Mouse (Mus musculus) neural tube, embryonic 13.5 days (tissue): ENCODE data around the gene Cfap74. TPM values are rescaled to one million over a fixed set of nuclear protein-coding genes. Genes with fewer than 3 reads are reported as not detected.
A peak's percentile ranks its signal among the peaks of the same experiment; 100 is the strongest.

ENCODE experiments used
- ATAC-seq: fragments of 200-750 bp; cut with Nextera tagmentation; 2 replicates; pipeline ENCODE4 v1.8.0; 2017; ENCODE audit warnings: low read depth, mild to moderate bottlenecking, moderate TSS enrichment, moderate library complexity
- H3K27ac ChIP-seq: fragments of 300-500 bp; sonication (generic); replicated peaks from 2 replicates; pipeline ENCODE4 v1.5.1; 2015; ENCODE audit warnings: moderate library complexity, mild to moderate bottlenecking, inconsistent platforms
- H3K27me3 ChIP-seq: fragments of 300-500 bp; sonication (generic); 2 replicates; pipeline ENCODE4 v1.6.1; 2015; ENCODE audit warnings: mild to moderate bottlenecking, inconsistent platforms
- H3K36me3 ChIP-seq: fragments of 300-500 bp; sonication (generic); 2 replicates; pipeline ENCODE4 v1.6.1; 2015; ENCODE audit warnings: mild to moderate bottlenecking, inconsistent platforms
- H3K4me1 ChIP-seq: fragments of 300-500 bp; sonication (generic); replicated peaks from 2 replicates; pipeline ENCODE4 v1.6.1; 2015; ENCODE audit warnings: inconsistent platforms
- H3K4me2 ChIP-seq: fragments of 300-500 bp; sonication (generic); 2 replicates; pipeline ENCODE4 v1.6.1; 2015; ENCODE audit warnings: inconsistent platforms, mild to moderate bottlenecking, moderate library complexity
- H3K4me3 ChIP-seq: fragments of 300-500 bp; sonication (generic); 2 replicates; pipeline ENCODE4 v1.5.1; 2015; ENCODE audit warnings: mild to moderate bottlenecking, inconsistent platforms
- H3K9ac ChIP-seq: fragments of 300-500 bp; sonication (generic); 2 replicates; pipeline ENCODE4 v1.6.1; 2015; ENCODE audit warnings: moderate library complexity, mild to moderate bottlenecking, inconsistent platforms
- H3K9me3 ChIP-seq: fragments of 300-500 bp; sonication (generic); 2 replicates; pipeline ENCODE4 v1.6.1; 2016; ENCODE audit warnings: inconsistent platforms
- WGBS: fragments of 180-500 bp; shearing (Covaris S2); methylation state at CpG from one replicate; pipeline ENCODE4 v1.1.7; 2015; 5-methylcytosine and 5-hydroxymethylcytosine counted together
- polyA plus RNA-seq: library from polyadenylated mRNA; unstranded; fragments of >200 nt; fragmentation: Nextera tagmentation; extraction: Ambion mirVana; gene quantifications from 2 replicates; pipeline ENCODE4 v1.2.1, GENCODE M21; 2015

Gene Cfap74
- polyA plus RNA-seq, 1 experiment from 2014 or later: 2.8 TPM

DNA sequence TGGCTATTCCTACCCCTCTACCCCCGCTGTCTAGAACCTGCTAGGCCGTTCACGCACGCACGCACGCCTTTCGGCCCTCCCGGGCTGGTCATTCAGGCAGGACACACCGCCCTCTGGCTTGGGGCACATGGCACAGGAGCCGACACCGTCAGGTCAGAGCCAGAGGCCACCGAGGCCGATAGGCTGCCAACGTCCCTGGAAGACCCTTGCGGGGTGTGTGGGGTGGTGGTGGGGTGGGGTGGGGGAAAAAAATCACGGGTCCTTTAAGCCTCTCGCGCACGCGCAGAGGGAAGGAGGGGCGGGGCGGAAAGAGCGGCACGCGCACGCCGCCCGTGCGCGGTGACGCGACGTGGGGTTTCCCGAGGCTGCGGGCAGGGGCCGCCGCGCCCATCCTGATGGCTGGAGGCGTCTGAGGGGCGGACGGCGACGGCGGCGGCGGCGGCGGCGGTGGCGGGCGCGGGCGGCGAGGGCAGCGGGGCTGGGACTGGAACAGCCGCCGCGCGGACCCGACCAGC lies 82.1 kb downstream of the Cfap74 start, which contains the start of gene Gnb1:
Gene Gnb1 (plus strand): TSS at position 372 of the 515 bp plus-strand sequence.
- under 1% methylated on average over 31 of the region's 60 CpGs for WGBS
- Histone ChIP-seq H3K4me3 (peak within 1 kb of the TSS; percentile 100), H3K36me3 (no peaks in the 10 kb centered on the region), H3K4me1 (peaks cover 70% of the 10 kb centered on the region), H3K27me3 (no peaks in the 10 kb centered on the region), H3K9me3 (no peaks in the 10 kb centered on the region), H3K4me2 (peak within 1 kb of the TSS; percentile 88), H3K9ac (peak within 1 kb of the TSS; percentile 100), H3K27ac (peak within 1 kb of the TSS; percentile 96)
- peak; percentile 82 for ATAC-seq

DNA sequence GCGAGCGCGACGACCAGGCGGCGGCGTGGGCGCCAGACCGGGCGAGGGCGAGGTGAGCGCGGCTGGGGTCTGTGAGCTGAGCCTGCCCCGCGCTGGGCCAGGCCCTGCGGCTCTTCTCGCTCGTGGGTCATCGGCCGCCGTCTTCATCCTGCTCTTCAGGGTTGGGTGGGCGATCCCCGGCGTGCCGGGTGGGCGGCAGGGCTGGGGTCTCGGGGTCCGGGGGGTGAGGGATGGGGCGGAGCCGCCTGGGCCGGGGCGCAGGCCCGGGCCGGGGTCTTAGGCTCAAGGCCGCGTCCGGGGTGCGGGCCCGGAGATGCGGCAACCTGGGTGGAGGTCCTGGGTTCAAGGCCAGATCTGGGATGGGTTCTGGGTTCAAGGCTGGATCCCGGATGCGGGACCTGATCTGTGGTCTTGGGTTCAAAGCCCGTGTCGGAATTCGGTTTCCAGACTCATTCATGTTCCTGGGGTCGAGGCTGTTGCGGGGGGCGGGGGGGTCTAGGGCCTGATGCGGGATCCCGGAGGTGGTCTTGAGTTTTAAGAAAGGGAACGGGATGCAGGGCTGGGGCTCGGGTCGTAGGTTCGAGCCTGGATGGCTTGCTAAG lies 82.6 kb downstream of the Cfap74 start:
- WGBS: 1% methylated on average over 46 of the region's 54 CpGs
- Histone ChIP-seq H3K9ac (peak overlapping the region; percentile 100), H3K27me3 (no peaks in the 10 kb centered on the region), H3K27ac (peak overlapping the region; percentile 96), H3K36me3 (no peaks in the 10 kb centered on the region), H3K4me1 (peaks cover 70% of the 10 kb centered on the region), H3K9me3 (no peaks in the 10 kb centered on the region), H3K4me2 (peak overlapping the region; percentile 88), H3K4me3 (peak overlapping the region; percentile 100)
- ATAC-seq: peak; percentile 68

DNA sequence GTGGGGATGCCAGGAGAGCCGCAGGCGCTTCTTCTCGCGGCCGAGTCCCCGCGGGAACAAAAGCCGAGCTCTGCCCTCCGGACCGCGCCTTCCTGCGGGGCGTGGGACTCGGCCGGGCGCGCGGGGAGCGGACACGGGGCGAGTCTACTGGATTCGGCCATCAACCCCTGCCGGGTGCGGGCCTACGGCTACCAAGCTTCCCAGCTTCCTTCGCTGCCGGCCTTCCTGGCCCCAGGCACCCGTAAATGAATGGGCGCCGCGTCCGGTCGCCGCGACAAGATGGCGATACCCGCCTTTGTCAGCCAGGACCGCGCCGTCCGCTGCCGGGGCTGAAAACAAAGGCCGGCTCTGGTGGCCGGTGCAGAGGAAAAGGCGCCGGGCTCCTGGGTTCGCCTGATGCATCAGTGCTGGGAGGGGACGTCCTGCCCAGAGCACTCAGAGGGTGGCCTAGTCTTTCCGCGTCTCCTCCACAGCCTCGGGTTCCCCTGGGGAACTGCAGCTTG lies 83.2 kb downstream of the Cfap74 start:
- Histone ChIP-seq H3K27me3 (no peaks in the 10 kb centered on the region), H3K4me2 (peak overlapping the region; percentile 88), H3K4me3 (peak overlapping the region; percentile 100), H3K9ac (peak overlapping the region; percentile 100), H3K9me3 (no peaks in the 10 kb centered on the region), H3K27ac (peak overlapping the region; percentile 96), H3K36me3 (no peaks in the 10 kb centered on the region), H3K4me1 (peaks cover 66% of the 10 kb centered on the region)
- WGBS: under 1% methylated on average over 51 of the region's 51 CpGs
- peak; percentile 6; the same call in 1 of the 2 replicates for ATAC-seq

DNA sequence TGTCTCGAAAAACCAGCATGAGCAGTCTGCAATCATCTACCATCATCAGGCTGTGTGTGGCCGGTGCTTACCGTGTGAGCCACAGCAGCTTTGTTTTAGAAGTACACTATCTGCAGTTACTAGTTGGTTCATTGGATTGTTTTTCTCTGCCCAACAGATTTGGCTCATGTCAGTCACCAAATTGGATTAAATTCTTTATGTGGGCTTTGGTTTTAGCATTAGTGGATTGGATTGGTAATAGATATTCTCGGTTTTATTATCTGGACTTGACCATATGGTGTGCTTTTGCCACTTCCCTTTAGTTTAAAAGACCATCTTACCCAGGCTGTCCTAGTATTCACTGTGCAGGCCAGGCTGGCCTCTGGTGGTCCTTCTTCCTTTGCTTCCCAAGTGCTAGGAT lies 85.9 kb downstream of the Cfap74 start:
- Histone ChIP-seq H3K9ac (0 out of 2 replicates have a peak overlapping the region, but pooled peaks have one; percentile 17), H3K4me1 (peaks cover 51% of the 10 kb centered on the region), H3K4me3 (no peak overlapping the region), H3K4me2 (peak overlapping the region; percentile 88), H3K36me3 (no peaks in the 10 kb centered on the region), H3K9me3 (no peaks in the 10 kb centered on the region), H3K27ac (no peak overlapping the region), H3K27me3 (no peaks in the 10 kb centered on the region)
- no peak for ATAC-seq
- 69% methylated on average over 4 of the region's 4 CpGs for WGBS

DNA sequence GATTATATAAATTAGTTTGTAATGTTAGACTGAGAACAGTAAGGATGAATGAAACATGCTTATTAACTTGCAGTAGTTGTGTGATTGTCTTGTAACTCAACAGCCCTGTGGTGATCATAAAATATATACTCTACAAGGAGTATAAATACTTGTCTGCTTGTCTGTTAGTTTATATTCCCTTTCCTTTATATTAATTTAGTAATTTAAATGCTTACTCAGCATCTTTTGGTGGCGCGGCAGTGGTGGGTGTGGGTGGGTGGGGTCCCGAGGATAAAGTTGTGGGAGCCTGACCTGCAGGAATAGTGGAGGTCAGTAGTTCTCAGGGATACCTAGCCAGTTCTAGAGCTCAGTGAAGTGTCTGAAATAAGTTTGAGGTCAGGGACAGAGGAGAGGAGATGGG lies 89.0 kb downstream of the Cfap74 start:
- Histone ChIP-seq H3K9me3 (no peaks in the 10 kb centered on the region), H3K27me3 (no peaks in the 10 kb centered on the region), H3K27ac (no peak overlapping the region), H3K36me3 (peaks cover 3% of the 10 kb centered on the region; the same call in 1 of the 2 replicates), H3K9ac (no peak overlapping the region), H3K4me3 (no peak overlapping the region), H3K4me2 (no peak overlapping the region), H3K4me1 (peaks cover 45% of the 10 kb centered on the region)
- WGBS: 90% methylated on average over 3 of the region's 3 CpGs
- no peak for ATAC-seq

DNA sequence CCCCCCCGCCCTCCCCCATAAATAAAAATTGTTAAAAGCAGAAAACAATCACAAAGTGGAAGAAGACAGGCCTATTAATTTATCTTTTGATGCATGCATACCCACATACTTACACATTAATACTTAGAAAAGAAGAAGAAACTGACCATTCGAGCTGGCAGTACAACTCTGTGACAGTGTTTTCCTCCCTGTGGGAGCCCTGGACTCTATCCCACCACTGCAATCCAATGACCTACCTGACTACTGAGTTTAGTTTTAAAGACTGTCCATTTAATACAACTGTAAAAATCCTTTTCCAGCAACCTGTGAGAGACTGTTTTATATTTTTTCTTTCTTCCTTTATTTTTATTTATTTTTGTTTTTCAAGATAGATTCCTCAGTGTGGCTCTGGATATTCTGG lies 92.1 kb downstream of the Cfap74 start:
- no peak for ATAC-seq
- Histone ChIP-seq H3K9me3 (no peaks in the 10 kb centered on the region), H3K4me3 (no peak overlapping the region), H3K9ac (no peak overlapping the region), H3K27ac (no peak overlapping the region), H3K36me3 (peaks cover 3% of the 10 kb centered on the region; the same call in 1 of the 2 replicates), H3K4me2 (no peak overlapping the region), H3K4me1 (peaks cover 42% of the 10 kb centered on the region), H3K27me3 (no peaks in the 10 kb centered on the region)
- WGBS: 68% methylated on average over 2 of the region's 2 CpGs

DNA sequence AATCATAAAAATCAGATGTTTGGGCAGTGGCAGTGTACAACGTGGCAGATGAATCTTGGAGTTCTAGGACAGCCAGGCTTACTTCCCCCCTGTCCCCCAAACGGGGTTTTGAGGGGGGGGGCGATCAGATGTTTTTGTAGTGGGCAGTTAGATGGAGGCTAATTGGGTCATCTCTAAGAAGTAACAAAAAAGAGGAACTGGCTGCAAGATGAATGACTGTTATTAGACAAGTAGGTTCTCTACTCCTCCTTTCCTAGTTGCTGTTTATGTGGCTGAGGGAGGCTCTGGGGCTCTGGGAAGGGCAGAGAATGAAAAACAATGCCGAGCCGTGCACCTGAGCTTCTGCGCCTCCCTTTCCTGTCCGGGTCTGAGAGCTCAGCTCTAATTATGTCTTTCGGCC lies 96.1 kb downstream of the Cfap74 start:
- Histone ChIP-seq H3K9me3 (no peaks in the 10 kb centered on the region), H3K4me1 (peaks cover 47% of the 10 kb centered on the region), H3K36me3 (peaks cover 3% of the 10 kb centered on the region; the same call in 1 of the 2 replicates), H3K4me2 (no peak overlapping the region), H3K9ac (no peak overlapping the region), H3K27me3 (no peaks in the 10 kb centered on the region), H3K4me3 (no peak overlapping the region), H3K27ac (no peak overlapping the region)
- no peak for ATAC-seq
- WGBS: 65% methylated on average over 8 of the region's 8 CpGs

DNA sequence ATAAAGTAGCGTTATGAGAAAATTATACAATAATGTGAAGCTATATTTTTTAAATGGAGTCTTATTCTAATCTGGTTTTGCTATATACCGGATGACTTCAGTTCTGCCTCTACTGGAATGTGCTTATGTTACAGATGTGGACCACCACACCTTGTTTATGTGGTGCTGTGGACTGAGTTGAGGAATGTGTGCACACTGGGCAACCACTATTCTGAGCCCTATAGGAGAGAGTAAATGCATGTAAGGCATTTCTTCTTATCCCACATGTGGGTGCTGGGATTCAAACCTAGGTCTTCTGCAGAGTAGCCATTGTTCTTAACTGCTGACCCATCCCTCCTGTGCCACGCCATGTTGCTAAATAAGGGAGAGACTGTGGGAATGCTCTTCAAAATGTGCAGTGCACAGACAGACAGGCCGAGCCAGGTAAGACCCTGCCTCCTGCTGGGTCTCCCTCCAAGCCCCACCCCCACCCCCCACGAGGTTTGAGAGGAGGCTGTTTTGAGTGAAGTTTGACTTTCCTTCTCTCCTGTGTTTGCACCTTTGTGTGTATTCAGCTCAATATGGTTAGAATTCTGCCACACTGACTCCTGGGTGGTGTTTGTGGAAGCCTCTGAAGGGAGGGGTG lies 96.8 kb downstream of the Cfap74 start:
- ATAC-seq: no peak

DNA sequence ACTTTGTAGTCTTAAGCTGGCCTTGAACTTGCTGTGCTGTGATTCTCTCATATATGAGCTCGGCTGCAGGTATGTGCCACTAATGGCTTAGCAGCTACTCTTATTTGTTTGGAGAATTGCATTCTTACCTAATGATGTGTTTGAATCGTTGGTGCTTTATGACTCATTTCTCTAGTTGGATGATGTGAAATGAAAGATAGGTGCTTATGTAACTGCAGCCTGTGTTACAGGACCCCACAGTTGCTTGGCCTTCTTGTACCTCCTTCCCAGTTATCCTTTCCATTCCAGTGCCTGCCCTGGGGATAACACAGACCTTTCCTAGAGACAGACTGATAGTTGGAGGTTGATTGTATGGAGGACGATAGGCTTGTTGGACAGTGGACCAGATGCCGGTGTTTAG lies 99.6 kb downstream of the Cfap74 start:
- WGBS: 83% methylated on average over 4 of the region's 4 CpGs
- Histone ChIP-seq H3K4me2 (no peak overlapping the region), H3K4me3 (no peak overlapping the region), H3K27ac (no peak overlapping the region), H3K4me1 (peaks cover 50% of the 10 kb centered on the region), H3K9me3 (no peaks in the 10 kb centered on the region), H3K27me3 (no peaks in the 10 kb centered on the region), H3K9ac (no peak overlapping the region), H3K36me3 (no peaks in the 10 kb centered on the region)
- ATAC-seq: no peak

More for the DNA sequence above, 96.8 kb downstream of the Cfap74 start:
- Histone ChIP-seq H3K4me3 (no peak overlapping the region), H3K9me3 (no peaks in the 10 kb centered on the region), H3K9ac (no peak overlapping the region), H3K27ac (no peak overlapping the region), H3K27me3 (no peaks in the 10 kb centered on the region), H3K4me1 (peaks cover 51% of the 10 kb centered on the region), H3K36me3 (peaks cover 3% of the 10 kb centered on the region; the same call in 1 of the 2 replicates), H3K4me2 (no peak overlapping the region)
- 86% methylated on average over 5 of the region's 5 CpGs for WGBS

DNA sequence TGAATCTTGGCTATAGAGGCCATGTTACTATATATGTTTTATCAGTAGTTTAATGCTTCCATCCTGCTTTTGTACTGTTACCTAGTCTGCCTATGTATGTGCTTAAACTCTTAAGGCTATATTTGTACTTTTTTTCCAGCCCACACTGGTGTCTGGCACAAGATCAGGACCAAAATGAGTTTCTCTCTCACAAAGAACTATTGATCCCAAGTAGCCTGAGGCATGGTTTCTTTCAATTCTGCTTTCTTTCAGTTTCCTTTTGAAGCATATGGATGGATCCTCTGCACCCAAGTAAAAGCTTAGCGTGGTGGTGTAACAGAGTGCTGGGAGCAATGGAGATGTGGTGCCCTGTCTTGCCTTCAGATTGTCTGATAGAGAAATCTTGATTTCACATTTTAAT lies 102.0 kb downstream of the Cfap74 start:
- Histone ChIP-seq H3K27me3 (no peaks in the 10 kb centered on the region), H3K9ac (no peak overlapping the region), H3K36me3 (0 out of 2 replicates have a peak, but pooled peaks cover 3% of the 10 kb centered on the region), H3K9me3 (no peaks in the 10 kb centered on the region), H3K4me3 (no peak overlapping the region), H3K27ac (no peak overlapping the region), H3K4me2 (no peak overlapping the region), H3K4me1 (peaks cover 27% of the 10 kb centered on the region)
- 61% methylated on average over 1 of the region's 1 CpGs for WGBS
- no peak for ATAC-seq

DNA sequence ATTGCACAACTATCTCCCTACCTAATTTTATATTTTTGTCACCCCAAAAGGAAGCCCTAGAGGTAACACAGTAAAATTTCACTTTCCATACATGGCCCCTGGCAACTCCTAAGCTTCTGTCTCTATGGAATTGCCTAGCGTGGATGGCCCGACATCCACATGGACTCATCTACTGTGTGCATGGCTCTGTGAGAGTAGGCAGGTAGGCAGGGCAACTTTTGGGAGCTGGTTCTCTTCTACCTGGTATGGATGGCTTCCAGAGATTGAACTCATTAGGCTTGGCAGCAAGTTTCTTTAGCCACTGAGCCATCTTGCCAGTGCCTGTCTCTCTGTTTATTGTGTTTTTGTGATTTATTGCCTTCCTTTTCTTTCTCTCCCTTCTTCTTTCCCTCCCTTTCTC lies 105.8 kb downstream of the Cfap74 start:
- Histone ChIP-seq H3K27ac (no peak overlapping the region), H3K9me3 (no peaks in the 10 kb centered on the region), H3K4me1 (peaks cover 17% of the 10 kb centered on the region), H3K4me2 (no peak overlapping the region), H3K4me3 (no peak overlapping the region), H3K9ac (no peak overlapping the region), H3K27me3 (no peaks in the 10 kb centered on the region), H3K36me3 (0 out of 2 replicates have a peak, but pooled peaks cover 3% of the 10 kb centered on the region)
- 75% methylated on average over 2 of the region's 2 CpGs for WGBS
- ATAC-seq: 0 out of 2 replicates have a peak, but pooled peaks have one; percentile 58
